Mouse (Mus musculus): ENCODE measurements around the gene Eif2s1. TPM values are rescaled to one million over a fixed set of nuclear protein-coding genes. Genes with fewer than 3 reads are reported as not detected.

The Eif2s1 gene
- 10 to 100 TPM; 26.7 to 46.5 TPM for total RNA-seq (2023)

DNA sequence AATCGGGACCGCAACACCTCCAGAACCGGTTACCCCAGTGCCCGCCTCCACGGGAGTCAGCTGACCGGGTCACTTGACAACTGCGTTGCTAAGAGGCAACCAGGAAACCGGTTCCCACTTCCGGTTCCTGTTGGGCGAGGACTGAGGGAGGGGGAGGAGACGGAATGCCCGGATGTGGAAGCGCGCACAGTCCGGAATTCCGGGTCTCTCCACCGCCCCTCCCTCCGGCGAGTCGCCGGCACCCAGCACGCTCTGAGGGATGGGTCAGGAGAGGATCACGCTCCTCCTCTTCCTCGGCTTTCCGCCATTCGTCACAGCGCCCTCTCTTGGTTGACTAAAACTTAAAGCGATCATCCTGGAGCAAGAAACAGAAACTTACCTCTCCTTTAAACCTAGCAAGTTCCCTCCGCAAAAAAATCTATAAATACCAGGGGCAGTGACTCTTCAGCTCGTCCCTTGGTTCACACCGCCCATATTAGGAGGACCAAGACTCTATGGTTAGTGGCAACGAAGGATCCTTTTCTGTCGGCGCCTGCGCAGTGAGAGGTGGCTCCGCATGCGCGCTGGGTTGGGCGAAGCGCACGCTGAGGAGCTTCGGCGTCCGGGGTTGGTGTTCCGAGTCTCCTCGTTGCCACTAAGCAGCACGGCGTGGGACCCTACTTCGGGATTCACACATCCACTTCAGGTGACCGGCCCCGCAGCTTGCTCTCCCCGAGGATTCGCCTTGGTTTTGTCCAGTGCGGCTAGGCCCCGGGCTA is at the start of gene Eif2s1, which contains the start of gene Atp6v1d:
Eif2s1 (plus strand) TSS at position 324 of the 758 bp plus-strand sequence.
Atp6v1d (minus strand) TSS at position 143 of the 758 bp plus-strand sequence.

GRCm38 (mm10) chr12:78906707-78907162 is 45.1 kb downstream of the Eif2s1 start, which contains the start of gene Plek2:
Gene Plek2 (minus strand): TSS chr12:78906964.

Other genes with a start within 250 kb of the Eif2s1 start
- not detected for gene Fam71d, start 170.3 kb upstream of the Eif2s1 start, total RNA-seq (2023)
- 10 to 100 TPM; 11.2 to 13.3 TPM for gene Mpp5, start 112.9 kb upstream of the Eif2s1 start, total RNA-seq (2023)
- gene Atp6v1d, start 181 bp upstream of the Eif2s1 start, total RNA-seq (2023), result 10 to 100 TPM; 65.5 to 77.3 TPM
- gene Plek2, start 45.1 kb downstream of the Eif2s1 start, total RNA-seq (2023), result under 1 TPM; 0.33 to 0.35 TPM
- gene Tmem229b, start 145.8 kb downstream of the Eif2s1 start, total RNA-seq (2023), result 10 to 100 TPM; 27.7 to 34.8 TPM
- gene Plekhh1, start 167.3 kb downstream of the Eif2s1 start, total RNA-seq (2023), result under 1 TPM; 0.20 to 0.22 TPM
- 1 to 10 TPM; 4.1 to 4.2 TPM for gene Pigh, start 227.8 kb downstream of the Eif2s1 start, total RNA-seq (2023)